Mouse (Mus musculus): ENCODE measurements around the gene Hnrnpf. TPM values are rescaled to one million over a fixed set of nuclear protein-coding genes. Genes with fewer than 3 reads are reported as not detected.
A peak's percentile ranks its signal among the peaks of the same experiment; 100 is the strongest.

The Hnrnpf gene
- polyA plus RNA-seq, 1 experiment, result 141 TPM

DNA sequence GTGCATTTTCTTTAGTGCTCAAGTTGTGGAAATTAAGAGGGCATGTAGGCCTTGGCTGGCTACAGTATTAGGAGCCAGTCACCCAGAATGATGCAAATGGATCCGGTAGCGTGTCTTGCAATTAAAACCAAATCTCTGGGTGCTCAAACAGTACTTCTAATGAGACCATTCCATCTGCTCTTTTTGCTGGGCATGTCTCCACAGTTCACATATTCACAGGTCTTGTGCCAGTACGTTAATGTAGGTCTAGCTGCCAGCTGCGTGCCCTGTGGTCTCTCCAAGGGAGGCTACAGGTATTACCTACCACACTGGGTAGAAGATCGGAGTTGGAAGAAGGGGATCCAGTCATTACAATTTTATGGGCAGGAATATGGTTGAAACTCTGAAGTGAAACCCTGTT, 17.9 kb downstream of the Hnrnpf start:
- Histone ChIP-seq H3K27me3 (ENCODE audit: control insufficient read depth, insufficient read depth, low read length) (no peaks in the 10 kb centered on the region), H3K4me3 (ENCODE audit: extremely low read depth, insufficient read depth, insufficient read length) (peak overlapping the region; percentile 84), H3K27ac (ENCODE audit: insufficient read depth, low read length) (peak overlapping the region; percentile 97; the same call in 1 of the 2 replicates), H3K36me3 (ENCODE audit: control insufficient read depth, insufficient read depth, low read length) (peaks cover 15% of the 10 kb centered on the region), H3K4me1 (ENCODE audit: control insufficient read depth, insufficient read depth, insufficient read length) (peaks cover 7% of the 10 kb centered on the region)
- TF ChIP-seq CTCF (IDR thresholded peaks at IDR 0.05; ENCODE audit: extremely low read depth, insufficient read depth, insufficient read length, insufficient replicate concordance) (no peak), POLR2A (IDR thresholded peaks at IDR 0.05; ENCODE audit: low read depth, low read length) (no peak)
- no peak for DNase-seq (ENCODE audit: low read depth in 1 of 2, low spot score in 2 of 2)
- WGBS, result 4% methylated on average over 5 of the region's 5 CpGs

DNA sequence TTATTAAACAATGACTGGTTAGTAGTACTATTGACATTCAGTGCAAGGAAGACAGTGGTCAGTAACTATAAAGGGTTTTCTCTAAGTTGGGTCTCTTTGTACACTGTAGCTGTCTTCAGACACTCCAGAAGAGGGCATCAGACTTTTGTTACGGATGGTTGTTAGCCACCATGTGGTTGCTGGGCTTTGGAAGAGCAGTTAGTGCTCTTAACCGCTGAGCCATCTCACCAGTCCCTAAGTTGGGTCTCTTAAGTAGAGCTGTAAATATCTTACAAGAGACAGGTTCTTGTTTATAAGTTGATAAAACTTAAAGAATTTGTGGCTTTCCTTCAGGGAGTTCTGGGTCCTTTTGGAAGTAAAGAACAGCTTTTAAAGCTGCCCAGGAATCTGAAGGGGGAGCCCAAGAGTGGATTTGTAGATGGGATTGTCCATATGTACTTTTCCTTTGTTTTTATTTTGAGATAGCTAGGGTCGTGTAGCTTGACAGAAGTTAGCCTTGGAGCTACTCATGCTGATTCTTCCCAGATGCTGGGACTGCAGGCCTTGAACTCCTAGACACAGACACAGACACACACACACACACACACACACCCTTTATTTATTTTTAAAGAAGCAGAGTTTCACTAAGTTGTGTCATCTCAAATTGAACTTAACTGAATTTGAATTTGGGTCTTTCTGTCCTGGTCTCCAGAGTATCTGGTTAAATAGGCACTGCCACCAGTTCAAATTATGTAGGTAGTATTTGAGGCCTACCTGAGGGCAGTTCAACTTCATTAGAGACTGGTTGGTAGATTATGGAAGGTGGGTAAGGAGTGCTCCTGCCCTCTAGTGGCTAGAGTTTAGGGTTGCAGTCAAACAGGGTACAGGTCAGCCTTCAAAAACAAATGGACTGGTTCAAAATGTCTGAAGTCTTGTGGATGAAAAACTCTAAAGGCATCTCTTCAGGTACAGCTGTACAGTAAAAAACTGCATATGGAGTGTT, 20.8 kb downstream of the Hnrnpf start:
- H3K27ac ChIP-seq (ENCODE audit: insufficient read depth, low read length), result no peak overlapping the region
- peaks cover 7% of the 10 kb centered on the region for H3K4me1 ChIP-seq (ENCODE audit: control insufficient read depth, insufficient read depth, insufficient read length)
- 36% methylated on average over 3 of the region's 3 CpGs for WGBS
- H3K36me3 ChIP-seq (ENCODE audit: control insufficient read depth, insufficient read depth, low read length), result peaks cover 23% of the 10 kb centered on the region
- H3K27me3 ChIP-seq (ENCODE audit: control insufficient read depth, insufficient read depth, low read length), result no peaks in the 10 kb centered on the region
- DNase-seq (ENCODE audit: low read depth in 1 of 2, low spot score in 2 of 2), result peak in 1 of 2 experiments; percentile 40
- TF ChIP-seq CTCF (IDR thresholded peaks at IDR 0.05; ENCODE audit: extremely low read depth, insufficient read depth, insufficient read length, insufficient replicate concordance) (peak; percentile 47; the same call in 1 of the 2 replicates), POLR2A (IDR thresholded peaks at IDR 0.05; ENCODE audit: low read depth, low read length) (no peak)
- no peak overlapping the region for H3K4me3 ChIP-seq (ENCODE audit: extremely low read depth, insufficient read depth, insufficient read length)

DNA sequence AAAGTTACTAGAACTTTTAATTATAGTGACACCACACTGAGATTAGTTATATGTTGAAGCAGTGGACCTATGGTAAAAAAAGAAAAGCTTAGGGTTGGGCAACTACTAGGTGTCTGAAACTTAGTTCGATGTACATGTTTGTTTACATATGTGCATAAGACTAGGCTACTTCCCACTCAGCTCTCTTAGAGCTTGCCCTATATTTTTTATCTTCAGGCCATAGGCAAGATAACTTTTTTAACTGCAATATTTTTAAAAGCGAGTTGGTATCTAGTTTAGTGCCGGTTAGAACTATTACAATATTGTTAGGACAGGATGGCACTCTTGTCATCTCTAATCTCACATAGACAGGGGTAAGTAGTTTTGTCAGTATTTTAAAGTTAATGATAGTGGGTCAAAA, 21.9 kb downstream of the Hnrnpf start:
- peaks cover 27% of the 10 kb centered on the region for H3K36me3 ChIP-seq (ENCODE audit: control insufficient read depth, insufficient read depth, low read length)
- no peak overlapping the region for H3K27ac ChIP-seq (ENCODE audit: insufficient read depth, low read length)
- no peaks in the 10 kb centered on the region for H3K27me3 ChIP-seq (ENCODE audit: control insufficient read depth, insufficient read depth, low read length)
- TF ChIP-seq POLR2A (IDR thresholded peaks at IDR 0.05; ENCODE audit: low read depth, low read length) (no peak), CTCF (IDR thresholded peaks at IDR 0.05; ENCODE audit: extremely low read depth, insufficient read depth, insufficient read length, insufficient replicate concordance) (no peak)
- DNase-seq (ENCODE audit: low read depth in 1 of 2, low spot score in 2 of 2), result no peak
- whole genome bisulfite sequencing, result 84% methylated on average over 3 of the region's 3 CpGs
- no peak overlapping the region for H3K4me3 ChIP-seq (ENCODE audit: extremely low read depth, insufficient read depth, insufficient read length)
- peaks cover 7% of the 10 kb centered on the region for H3K4me1 ChIP-seq (ENCODE audit: control insufficient read depth, insufficient read depth, insufficient read length)

DNA sequence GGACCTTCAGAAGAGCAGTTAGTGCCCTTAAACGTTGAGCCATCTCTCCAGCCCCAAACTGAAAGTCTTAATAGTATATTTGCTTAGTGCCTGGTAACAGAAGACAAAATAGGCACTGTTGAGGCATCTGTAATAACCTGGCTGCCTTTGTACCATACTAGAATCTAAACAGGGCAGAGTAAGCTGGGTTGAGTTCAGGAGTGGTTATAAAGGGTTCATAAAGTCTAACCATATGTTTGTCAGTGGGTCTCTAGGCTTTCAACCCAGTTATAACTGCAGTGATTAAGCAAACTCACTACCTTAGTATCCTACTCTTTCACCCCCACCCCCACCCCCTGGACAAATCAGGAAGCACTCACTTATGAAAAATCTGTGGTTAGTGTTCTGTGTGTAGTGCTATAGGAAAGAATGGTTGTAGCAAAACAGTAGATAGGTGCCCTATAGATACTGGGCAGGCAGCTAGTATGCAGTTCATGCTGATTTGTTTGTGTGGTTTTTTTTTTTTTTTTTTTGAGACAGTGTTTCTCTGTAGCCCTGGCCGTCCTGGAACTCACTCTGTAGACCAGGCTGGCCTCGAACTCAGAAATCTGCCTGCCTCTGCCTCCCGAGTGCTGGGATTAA, 26.9 kb downstream of the Hnrnpf start:
- H3K36me3 ChIP-seq (ENCODE audit: control insufficient read depth, insufficient read depth, low read length), result peaks cover 22% of the 10 kb centered on the region
- 74% methylated on average over 4 of the region's 4 CpGs for WGBS
- H3K27ac ChIP-seq (ENCODE audit: insufficient read depth, low read length), result no peak overlapping the region
- no peaks in the 10 kb centered on the region for H3K4me1 ChIP-seq (ENCODE audit: control insufficient read depth, insufficient read depth, insufficient read length)
- H3K4me3 ChIP-seq (ENCODE audit: extremely low read depth, insufficient read depth, insufficient read length), result no peak overlapping the region
- no peak for DNase-seq (ENCODE audit: low read depth in 1 of 2, low spot score in 2 of 2)
- no peak for TF ChIP-seq CTCF (IDR thresholded peaks at IDR 0.05; ENCODE audit: extremely low read depth, insufficient read depth, insufficient read length, insufficient replicate concordance)
- H3K27me3 ChIP-seq (ENCODE audit: control insufficient read depth, insufficient read depth, low read length), result no peaks in the 10 kb centered on the region

DNA sequence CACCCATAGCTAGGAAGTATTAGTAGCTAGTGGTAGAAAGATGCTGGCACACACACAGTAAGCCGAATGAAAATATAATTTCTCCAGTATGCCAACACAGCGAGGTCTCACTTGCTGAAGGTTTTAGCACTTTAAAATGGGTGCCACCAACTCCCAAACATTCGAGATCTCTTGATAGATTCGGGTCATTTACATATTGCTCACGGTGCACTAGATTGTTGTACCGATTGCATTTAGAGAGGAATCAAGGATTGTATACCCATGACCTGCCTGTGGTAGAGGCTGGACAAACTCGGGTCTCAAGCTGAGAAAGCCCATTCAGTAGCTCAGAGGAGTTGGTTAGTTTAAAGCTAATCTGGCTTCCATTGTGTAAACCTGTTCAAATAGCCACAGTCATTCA, 27.8 kb downstream of the Hnrnpf start:
- peaks cover 15% of the 10 kb centered on the region for H3K36me3 ChIP-seq (ENCODE audit: control insufficient read depth, insufficient read depth, low read length)
- H3K4me3 ChIP-seq (ENCODE audit: extremely low read depth, insufficient read depth, insufficient read length), result no peak overlapping the region
- no peak for DNase-seq (ENCODE audit: low read depth in 1 of 2, low spot score in 2 of 2)
- H3K27me3 ChIP-seq (ENCODE audit: control insufficient read depth, insufficient read depth, low read length), result no peaks in the 10 kb centered on the region
- H3K27ac ChIP-seq (ENCODE audit: insufficient read depth, low read length), result no peak overlapping the region
- no peaks in the 10 kb centered on the region for H3K4me1 ChIP-seq (ENCODE audit: control insufficient read depth, insufficient read depth, insufficient read length)
- TF ChIP-seq CTCF (IDR thresholded peaks at IDR 0.05; ENCODE audit: extremely low read depth, insufficient read depth, insufficient read length, insufficient replicate concordance) (no peak), POLR2A (IDR thresholded peaks at IDR 0.05; ENCODE audit: low read depth, low read length) (no peak)
- 92% methylated on average over 7 of the region's 7 CpGs for WGBS

DNA sequence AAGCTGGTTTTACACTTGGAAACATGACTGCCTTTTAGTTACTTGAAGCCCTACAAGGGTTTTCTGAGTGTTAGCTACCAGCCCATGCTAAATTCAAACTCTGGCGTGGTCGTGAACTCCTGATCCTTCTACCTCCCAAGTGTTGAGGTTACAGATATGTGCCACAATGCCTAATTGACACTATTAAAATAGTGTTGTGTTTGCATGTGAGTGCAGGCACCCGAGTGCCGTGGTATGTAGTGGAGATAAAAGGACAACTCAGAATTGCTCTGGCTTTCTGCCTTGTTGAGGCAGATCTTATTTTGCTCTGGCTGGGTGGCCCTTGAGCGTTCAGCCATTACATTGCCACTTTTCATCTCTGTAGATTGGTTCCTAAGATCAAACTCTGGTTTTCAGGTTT, 28.6 kb downstream of the Hnrnpf start:
- WGBS, result 88% methylated on average over 5 of the region's 5 CpGs
- Histone ChIP-seq H3K27me3 (ENCODE audit: control insufficient read depth, insufficient read depth, low read length) (no peaks in the 10 kb centered on the region), H3K27ac (ENCODE audit: insufficient read depth, low read length) (no peak overlapping the region), H3K36me3 (ENCODE audit: control insufficient read depth, insufficient read depth, low read length) (peaks cover 13% of the 10 kb centered on the region), H3K4me1 (ENCODE audit: control insufficient read depth, insufficient read depth, insufficient read length) (no peaks in the 10 kb centered on the region), H3K4me3 (ENCODE audit: extremely low read depth, insufficient read depth, insufficient read length) (no peak overlapping the region)
- TF ChIP-seq POLR2A (IDR thresholded peaks at IDR 0.05; ENCODE audit: low read depth, low read length) (no peak), CTCF (IDR thresholded peaks at IDR 0.05; ENCODE audit: extremely low read depth, insufficient read depth, insufficient read length, insufficient replicate concordance) (no peak)
- DNase-seq (ENCODE audit: low read depth in 1 of 2, low spot score in 2 of 2), result no peak
